Mouse (Mus musculus) brain, adult 2 months (tissue): ENCODE measurements at regions not wholly inside any gene's neighbourhood (a gene's known extent, or its start where the extent isn't known, plus 50 kb on each side); places are given as distances from the start of the nearest gene placed in this dataset.
A peak's percentile ranks its signal among the peaks of the same experiment; 100 is the strongest.

Source experiments
- DNase-seq: peaks from one replicate; pipeline ENCODE4 v3.0.0; 2011; ENCODE audit warnings: low read depth, low spot score

DNA sequence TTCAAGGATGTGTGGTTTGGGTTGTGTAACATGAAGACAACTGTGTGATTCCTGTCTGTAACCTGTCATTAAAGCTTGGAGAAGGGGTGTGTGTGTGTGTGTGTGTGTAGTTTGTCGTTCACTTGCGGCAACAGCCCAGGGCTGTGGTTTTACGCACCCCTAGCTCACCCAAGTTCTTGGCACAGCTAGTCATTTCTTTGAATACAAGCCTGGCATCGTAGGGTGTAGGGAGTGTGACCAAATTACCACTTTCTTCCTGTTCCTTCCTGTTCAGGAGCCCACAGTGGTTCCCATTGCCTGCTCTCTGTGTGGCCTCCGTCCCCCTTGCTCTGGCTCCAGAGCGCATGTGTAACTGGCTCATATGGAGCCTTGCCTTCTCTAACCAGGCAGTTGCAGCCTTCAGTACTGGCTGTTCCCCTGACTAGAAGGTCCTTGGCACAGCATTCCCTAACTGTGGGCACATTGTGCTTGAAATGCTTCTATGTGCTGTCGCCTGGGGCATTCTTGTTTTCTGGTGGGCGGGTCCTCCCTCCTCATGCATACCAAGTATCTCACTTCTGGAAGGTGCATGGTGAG, 167.4 kb upstream of the Ubr2 start:
- DNase-seq: peak; percentile 80

DNA sequence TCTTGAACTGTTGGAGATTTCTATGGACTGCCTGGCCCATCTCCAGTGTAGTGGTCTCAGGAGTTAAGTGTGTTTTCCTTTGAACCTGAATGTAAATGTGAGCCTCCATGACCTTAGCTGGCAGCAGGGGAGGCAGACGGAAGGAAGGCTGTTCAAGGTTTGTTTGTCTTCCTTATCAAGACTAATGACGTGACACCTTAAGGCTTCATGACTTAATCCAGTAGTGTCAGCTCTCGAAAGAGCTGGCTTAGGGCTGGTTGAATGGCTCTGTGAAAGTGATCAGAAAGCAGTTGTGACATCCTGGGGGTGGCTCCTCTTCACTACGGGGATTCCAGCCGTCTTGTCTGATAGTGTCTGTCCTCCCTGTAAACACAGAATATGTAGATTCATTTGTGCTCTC, 166.0 kb upstream of the Ubr2 start:
- DNase-seq: no peak

DNA sequence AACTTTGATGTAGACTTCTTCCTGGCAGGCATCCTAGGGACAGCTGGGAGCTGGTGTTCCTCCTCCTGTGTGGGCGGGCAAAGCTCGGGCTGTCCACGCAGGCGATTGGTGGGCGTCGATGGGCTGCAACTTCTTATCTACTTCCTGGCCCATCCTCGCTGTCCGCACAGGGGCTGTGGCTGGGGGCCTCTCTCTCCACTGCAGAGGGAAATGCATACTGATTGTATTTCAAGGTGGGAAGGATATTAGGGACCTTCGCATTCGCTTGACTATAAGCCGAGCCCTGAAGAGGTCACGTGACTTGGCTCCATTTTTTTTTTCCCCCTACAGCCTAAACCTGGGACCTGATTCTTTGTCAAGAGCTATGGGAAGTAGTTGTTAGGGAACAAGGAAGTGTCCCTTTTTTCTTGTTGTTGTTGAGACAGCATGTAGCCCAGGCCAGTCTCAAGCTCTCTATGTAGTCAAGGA, 164.4 kb upstream of the Ubr2 start:
- peak; percentile 73 for DNase-seq

DNA sequence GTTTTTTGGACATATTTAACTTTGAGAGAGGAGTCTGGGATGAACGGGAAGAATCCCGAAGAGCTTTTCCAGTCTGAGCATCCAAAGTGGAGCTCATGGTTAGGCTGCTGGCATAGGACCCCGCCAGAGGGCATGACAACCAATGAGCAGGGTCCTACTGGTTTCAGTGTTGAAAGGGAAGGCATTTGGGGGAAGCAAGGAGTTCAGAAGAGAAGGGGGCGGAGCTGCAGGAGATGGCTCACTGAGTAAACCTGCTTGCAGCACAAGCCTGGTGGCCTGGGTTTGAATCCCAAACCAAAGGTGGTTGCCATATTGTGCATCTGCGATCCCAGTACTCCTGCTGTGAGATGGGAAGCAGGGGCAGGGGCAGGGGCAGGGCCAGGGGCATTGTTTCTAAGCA, 161.4 kb upstream of the Ubr2 start:
- no peak for DNase-seq

DNA sequence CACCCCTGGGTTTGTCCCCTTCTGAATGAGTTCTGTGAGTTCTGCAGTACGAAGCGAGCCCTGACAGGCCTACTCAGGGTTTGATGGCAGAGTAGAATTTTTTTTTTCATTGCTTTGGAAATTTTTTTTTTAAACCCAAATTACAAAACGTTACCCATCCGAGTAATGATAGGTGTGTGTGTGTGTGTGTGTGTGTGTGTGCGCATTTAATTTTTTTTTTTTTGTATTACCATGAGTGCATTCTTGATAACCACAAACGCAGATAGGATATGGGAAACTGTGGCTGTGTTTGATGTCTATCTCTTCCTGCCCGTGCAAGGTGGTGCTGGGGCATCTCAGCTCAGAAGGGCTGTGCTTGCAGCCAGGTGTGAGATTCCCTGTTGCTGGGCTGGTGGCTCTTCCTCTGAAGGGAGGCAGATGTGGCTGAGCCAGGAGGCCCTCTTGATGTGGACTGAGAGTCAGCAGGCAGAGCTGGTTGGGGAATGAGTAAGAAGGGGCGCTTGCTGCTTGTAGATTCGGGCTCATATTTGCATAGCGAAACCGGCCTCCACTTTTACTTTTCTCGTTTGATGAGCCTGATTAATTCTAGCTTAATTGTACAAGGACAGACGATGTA, 160.7 kb upstream of the Ubr2 start:
- DNase-seq: no peak

DNA sequence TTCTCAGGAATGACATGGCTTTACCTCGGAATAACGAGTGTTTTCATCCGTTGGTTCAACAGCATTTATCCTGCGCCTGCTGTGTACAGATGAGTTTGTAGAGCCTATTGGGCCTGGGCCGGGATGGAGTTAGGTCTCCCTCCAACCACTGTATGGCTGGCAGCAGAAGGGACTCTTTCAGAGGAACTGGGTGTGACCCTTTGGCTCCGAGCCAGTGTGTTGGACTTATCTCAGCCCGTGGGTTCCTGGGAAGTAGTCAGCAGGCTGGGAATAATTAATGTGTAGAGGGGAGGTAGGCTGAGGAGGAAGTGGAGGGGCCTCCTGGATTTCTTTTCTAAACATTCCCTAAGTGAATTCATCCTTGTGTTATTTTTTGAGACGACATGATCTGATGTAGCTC, 157.7 kb upstream of the Ubr2 start:
- no peak for DNase-seq

DNA sequence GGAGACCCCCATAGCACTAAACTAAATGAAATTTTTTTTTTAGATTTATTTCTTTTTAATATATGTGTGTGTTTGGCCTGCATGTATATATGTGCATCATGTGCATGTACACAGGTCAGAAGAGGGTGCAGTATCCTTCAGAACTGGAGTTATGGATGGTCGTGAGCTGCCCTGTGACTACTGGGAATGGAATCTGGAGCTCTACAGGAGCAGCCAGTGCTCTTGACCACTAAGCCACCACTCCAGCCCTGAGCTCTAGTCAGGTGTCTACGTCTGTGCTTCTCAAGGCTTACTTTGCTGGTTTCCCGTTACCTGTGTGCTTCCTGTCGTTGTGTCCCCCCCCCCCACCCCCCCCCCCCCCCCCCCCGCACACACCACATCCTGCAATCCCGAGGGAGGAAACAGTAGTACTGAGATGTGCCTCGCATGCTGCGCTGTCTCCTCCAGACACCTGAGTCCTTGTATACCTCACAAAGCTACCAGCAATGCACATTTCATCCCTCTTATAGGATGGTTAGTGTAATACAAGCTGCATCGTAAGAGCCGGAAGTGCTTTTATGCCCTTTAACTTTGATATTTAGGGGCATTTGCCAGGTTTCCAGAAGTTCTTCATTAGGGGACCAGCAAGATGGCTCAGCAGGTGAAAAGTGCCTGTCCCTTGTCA, 153.5 kb upstream of the Ubr2 start:
- no peak for DNase-seq

DNA sequence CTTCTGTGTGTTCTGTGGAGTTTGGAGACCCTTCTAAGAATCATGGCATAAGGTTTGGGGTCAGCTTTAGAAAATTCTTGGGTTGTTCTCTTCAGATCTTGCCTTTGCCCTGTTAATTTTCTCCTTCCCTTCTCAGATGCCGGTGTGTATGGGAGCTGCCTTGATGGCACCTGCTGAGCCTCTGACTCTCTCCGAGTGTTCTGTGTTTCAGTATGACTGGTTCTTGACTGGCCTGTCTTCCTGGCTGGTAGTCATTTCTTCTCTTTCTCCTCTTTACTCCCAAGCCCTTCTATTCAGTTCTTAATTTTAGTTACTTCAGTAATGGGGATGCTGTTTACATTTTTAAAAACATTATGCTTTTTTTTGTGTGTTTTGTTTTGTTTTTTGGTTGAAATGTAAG, 152.1 kb upstream of the Ubr2 start:
- DNase-seq: no peak

DNA sequence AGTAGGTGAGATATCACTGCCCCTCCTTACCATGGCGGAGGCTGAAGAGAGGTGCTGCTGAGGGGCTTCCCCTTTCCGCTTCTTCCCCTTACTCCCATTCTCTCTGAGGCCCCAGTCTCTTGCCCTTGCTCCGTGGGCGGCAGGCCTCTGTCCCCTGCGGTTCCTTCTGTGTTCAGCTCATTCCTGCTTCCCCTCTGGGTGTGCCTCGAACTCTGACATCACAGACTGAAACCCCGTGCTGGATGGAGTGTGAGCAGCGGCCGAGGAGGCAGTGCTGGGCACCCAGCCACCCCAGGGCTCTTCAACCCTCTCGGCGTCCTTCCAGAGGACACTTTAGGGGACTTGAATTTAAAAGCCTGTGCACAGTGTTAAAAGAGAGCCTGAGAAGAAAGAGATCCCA, 145.9 kb upstream of the Ubr2 start:
- DNase-seq: no peak

DNA sequence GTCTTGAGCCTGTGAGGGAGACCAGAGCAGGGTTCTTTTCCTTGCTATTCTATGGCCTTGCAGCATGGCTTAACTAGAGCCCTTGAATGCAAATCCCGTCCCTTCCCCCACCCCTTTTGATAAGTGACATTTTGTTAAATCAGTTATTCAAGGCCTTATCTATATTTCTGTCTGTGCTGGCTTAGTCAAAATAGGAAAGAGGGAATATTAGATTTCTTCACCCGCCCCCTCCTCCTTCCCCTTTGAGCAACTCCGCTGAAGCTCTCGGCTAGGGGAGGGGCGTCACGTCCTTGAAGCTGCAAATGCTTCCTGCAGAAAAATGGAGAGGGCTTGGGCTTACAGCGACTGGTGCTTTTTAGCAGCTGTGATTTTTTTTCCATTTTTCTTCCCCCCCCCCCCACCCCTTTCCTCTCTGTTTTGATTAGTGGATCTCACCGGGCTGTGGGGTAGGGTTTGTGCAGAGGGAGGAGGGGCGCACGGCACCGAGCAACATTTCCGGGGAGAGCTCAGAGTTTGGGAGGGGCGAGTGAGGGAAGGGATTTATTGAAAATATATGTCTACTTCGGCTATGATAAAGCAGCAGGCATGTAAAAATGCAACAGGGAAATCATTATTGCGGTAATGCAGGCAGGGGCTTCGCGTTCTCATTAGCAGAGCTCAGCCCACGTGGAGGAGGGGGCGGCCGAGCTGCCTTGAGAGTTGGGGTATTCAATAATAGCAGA, 141.4 kb upstream of the Ubr2 start:
- peak; percentile 83 for DNase-seq

DNA sequence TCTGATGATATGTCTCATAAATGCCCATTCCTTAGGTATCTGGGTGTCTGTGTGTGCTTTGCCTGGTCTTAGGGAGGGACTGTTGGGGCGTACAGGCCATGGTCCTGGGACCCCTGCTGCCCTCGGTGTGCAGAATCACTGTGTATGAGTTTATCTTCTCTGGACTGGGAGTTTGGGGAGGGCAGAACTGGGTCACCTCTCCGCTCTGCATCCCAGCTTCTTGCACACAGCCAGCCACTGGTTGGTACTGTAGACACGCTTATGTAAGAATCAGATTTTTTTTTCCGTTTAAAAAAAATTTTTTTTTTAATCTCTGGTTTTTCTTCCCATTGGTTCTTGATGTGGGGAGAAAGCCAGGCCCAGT, 140.8 kb upstream of the Ubr2 start:
- no peak for DNase-seq

DNA sequence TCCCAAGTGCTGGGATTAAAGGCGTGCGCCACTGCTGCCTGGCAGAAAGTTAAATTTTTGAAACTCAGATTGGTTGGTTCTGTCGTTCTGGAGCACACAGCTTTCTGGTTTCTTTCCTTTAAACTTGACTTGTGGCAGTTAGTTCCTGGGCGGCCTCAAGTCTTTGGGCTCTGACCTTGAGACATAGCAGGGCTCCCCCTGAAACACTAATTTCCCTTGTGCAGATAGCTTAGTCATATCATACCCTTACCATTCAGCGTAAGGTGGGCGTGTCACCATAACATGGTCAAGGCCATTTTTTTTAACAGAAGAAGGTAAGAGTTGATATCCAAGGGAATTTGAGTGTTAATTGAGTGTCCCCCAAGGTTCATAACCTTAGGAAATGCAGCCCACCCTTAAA, 140.3 kb upstream of the Ubr2 start:
- DNase-seq: no peak

DNA sequence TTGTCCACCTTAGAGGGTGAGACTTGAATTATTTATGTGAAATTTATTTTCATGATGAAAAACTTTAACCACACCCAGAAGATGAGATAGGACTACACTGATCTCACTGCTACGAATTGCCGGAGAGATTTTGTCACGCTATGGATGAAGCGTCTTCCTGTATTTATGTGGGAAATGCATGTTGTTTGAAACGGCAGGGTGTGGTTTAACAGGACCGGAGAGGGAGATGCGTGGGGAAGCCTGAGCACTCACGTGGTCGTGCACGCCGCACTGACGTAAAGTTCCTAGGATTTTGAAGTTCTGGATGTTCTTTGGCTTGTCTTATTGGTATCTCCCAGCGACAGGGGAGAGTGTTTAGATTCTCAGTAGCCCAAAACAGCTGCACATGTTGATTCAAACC, 139.3 kb upstream of the Ubr2 start:
- no peak for DNase-seq

DNA sequence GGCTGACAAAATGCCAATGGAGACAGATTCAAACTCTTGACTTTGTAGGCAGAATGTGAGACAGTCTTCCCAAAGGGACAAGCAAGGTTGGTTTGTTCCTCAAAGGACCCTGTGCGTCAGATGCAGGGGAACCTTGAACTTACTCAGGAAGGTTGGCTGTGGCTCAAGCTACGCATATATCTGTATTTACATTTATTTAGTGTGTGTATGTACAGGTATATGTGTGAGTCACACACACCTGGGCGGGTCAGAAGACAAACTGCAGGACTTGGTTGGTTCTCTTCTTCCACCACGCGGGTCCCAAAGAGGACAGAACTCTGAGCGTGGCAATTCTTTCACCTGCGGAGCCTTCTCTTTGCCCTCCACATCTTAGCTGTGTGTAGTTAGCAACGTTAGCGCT, 138.8 kb upstream of the Ubr2 start:
- no peak for DNase-seq

DNA sequence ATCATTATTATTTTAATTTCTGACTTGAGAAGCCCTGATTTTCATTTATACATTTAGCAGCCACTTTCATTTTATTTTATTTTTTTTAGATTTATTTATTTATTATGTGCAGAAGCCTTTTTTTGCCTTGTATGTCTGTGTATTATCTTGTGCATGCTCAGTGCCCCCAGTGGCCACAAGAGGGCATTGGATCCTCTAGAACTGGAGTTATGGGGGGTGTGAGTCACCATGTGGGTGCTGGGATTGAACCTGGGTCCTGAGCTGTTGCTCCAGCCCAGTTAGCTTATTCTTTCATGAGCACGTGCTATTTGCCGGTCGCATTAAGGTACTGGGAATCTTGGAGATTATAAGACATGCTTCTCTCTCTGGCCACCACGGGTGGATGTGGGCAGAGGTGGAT, 136.3 kb upstream of the Ubr2 start:
- peak; percentile 47 for DNase-seq

DNA sequence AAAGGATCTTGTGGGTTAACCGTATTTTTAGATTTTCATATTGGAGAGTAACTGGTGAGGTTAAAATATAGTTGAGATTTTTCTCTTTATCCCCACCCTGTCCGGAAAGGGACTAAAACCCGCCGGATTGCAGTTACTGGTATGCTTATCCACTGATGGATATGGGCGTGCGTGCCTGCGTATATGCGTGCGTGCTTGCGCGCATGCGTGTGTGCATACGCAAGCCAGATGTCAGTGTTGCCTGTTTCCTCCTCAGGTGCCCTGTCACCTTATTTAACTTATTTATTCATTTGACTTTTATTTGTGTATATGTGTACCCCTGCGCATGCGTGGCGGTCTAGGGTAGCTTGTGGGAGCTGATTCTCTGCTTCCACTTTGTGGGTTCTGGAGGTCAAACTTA, 135.2 kb upstream of the Ubr2 start:
- no peak for DNase-seq

DNA sequence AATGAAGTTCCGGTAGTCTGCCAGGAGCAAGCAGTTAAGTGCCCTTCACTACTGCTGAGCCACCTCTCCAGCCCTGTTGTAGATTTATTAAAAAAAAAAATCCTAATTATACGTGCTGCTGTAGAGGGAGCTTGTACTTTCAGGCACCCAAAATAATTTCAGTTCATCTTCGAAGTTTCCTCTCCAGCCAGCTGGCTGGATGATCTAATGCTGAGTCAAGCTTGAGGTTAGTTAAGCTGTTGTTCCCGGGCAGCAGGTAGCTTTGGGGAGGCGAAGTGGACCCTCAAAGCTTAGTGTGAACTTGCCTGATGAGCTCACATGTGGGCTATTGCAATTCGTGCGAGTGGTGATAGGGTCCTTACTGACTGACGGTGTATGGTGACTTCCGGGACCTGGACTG, 134.6 kb upstream of the Ubr2 start:
- DNase-seq: peak; percentile 61

DNA sequence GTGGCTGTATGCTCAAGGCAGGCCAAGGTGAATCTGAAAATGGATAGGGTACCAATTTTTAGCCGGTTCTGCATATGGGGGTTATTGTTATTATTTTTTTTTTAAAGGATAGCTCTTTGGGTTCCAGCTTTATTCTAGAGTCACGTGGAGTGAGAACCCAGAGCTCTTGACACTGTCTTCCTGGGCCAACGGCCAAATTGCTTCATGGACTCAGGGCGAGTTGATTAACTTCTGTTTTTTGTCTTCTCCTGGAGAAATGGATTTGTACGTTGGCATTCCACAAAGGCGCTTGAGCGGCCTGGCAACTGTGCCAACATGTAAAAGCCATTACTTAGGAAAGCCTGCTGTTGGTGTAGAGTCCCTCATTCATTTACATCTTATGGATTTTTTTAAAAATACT, 134.1 kb upstream of the Ubr2 start:
- peak; percentile 48 for DNase-seq

DNA sequence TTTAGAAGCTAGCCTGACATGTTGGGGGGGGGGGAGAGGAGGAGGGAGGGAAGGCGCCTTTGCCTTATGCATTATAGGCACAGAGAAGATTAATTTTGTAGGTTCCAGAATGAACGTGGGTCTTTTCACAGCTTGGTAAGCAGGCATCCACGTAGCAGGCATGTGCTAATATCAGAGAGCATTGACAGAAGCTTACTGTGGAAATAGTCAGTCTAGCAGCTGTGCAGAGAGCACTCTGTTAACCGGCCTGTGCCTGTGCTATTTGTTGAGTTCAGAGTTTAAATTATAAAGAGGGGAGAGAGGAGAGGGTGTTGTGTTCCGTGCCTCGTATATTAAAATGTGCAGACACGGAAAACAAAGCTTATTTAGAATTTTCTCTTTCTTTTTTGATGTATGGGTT, 133.5 kb upstream of the Ubr2 start:
- DNase-seq: peak; percentile 30

DNA sequence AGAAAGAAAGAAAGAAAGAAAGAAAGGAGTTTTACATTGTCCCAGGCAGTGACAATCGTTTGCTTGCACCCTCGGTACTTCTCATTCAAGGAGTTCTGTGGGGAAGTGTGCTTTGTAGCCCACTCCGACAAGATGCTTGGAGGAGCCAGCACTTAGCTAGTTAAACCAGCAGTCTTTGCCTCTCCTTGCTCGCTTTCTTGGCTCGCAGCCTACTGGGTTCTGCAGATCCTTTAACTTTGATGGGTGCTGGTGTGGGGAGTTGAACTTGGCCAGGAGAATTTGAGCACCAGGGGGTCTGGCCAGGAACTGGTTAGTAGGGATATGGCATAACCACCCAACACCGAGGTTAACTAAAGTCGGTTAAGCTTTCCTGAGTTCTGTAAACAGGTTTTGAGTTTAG, 132.5 kb upstream of the Ubr2 start:
- peak; percentile 36 for DNase-seq

DNA sequence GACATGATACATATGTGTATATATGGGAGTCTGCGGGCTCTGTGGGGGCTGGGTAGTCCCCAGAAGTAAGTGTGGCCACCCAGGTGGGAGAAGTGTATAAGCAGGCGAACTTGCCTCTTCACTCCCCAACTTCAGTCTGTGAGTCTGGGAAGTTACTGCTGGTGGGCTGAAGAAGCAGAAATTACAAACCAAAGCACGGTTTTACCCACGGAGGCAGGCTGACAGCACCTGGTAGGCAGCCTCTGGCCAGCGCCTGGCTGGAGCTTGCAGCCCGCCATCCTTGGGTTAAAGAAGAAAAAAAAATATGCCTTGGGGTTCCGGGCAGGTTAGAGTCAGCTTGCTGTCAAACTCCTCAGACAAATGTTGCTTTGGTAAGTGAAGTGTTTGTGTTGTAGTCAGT, 131.9 kb upstream of the Ubr2 start:
- no peak for DNase-seq

DNA sequence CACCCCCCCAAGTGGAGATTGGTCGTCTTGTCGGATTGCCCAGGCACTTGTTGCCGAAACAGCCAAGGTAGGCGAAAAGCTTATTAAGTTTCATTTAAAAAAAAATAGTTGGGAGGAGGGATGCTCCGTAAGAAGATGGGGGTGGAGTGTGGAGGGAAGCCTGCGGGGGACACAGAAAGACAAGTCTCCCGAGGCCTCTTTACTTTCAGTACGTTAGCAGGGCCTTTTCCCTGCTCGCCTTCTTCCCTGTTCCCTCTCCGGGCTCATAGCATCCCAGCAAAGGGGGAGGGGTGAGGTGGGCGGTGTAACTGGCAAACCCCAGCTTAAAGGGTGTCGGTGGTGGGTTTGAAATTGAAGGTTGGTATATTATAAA, 131.5 kb upstream of the Ubr2 start:
- DNase-seq: peak; percentile 57
